Mouse (Mus musculus) forebrain, embryonic 14.5 days (tissue): ENCODE data around the gene Cdkn1b. TPM values are rescaled to one million over a fixed set of nuclear protein-coding genes. Genes with fewer than 3 reads are reported as not detected.

Experiments used
- ATAC-seq: fragments of 200-750 bp; cut with Nextera tagmentation; 2 replicates; pipeline ENCODE4 v1.8.0; 2017; ENCODE audit warnings: mild to moderate bottlenecking, moderate library complexity
- DNase-seq: peaks from one replicate; pipeline ENCODE4 v3.0.0-alpha.2; 2015; ENCODE audit warnings: low spot score
- H3K27ac ChIP-seq: fragments of 300-500 bp; sonication (generic); 2 replicates; pipeline ENCODE4 v1.5.1; 2014; ENCODE audit warnings: low read depth, mild to moderate bottlenecking, control low read depth, low read length, moderate library complexity
- H3K27me3 ChIP-seq: fragments of 300-500 bp; sonication (generic); replicated peaks from 2 replicates; pipeline ENCODE4 v1.6.1; 2014; ENCODE audit warnings: low read length, control low read depth, mixed read lengths; ENCODE audit not compliant: control insufficient read depth, insufficient read depth
- H3K36me3 ChIP-seq: fragments of 300-500 bp; sonication (generic); 2 replicates; pipeline ENCODE4 v1.6.1; 2014; ENCODE audit warnings: low read length, control low read depth; ENCODE audit not compliant: control insufficient read depth, insufficient read depth
- H3K4me1 ChIP-seq: fragments of 300-500 bp; sonication (generic); 2 replicates; pipeline ENCODE4 v1.6.1; 2014; ENCODE audit warnings: antibody characterized with exemption, low read length, control low read depth; ENCODE audit not compliant: control insufficient read depth, insufficient read depth
- H3K4me2 ChIP-seq: fragments of 300-500 bp; sonication (generic); 2 replicates; pipeline ENCODE4 v1.6.1; 2014; ENCODE audit warnings: mild to moderate bottlenecking, control low read depth, low read length
- H3K4me3 ChIP-seq: fragments of 300-500 bp; sonication (generic); 2 replicates; pipeline ENCODE4 v1.5.1; 2014; ENCODE audit warnings: low read depth, low read length, control low read depth
- H3K9ac ChIP-seq: fragments of 300-500 bp; sonication (generic); 2 replicates; pipeline ENCODE4 v1.6.1; 2014; ENCODE audit warnings: mild to moderate bottlenecking, low read length, control low read depth, moderate library complexity
- H3K9me3 ChIP-seq: fragments of 300-500 bp; sonication (generic); replicated peaks from 2 replicates; pipeline ENCODE4 v1.6.1; 2016; ENCODE audit warnings: low read length, control low read depth, mixed read lengths; ENCODE audit not compliant: control insufficient read depth
- WGBS: fragments of 180-500 bp; shearing (Covaris S2); extraction: QIAGEN DNeasy Blood & Tissue Kit; methylation state at CpG from one replicate; pipeline ENCODE4 v1.1.7; 2014; 5-methylcytosine and 5-hydroxymethylcytosine counted together
- polyA plus RNA-seq: library from polyadenylated mRNA; unstranded; fragments of >200 nt; fragmentation: Nextera tagmentation; extraction: Ambion mirVana; gene quantifications from 2 replicates; pipeline ENCODE4 v1.2.1, GENCODE M21; 2014

The Cdkn1b gene
- polyA plus RNA-seq, 1 experiment from 2014 or later: 63.3 TPM

- ATAC-seq (no peak), DNase-seq (peak; percentile 28)
- H3K4me3 ChIP-seq: peak overlapping the region; percentile 53
- peak overlapping the region; percentile 90 for H3K4me2 ChIP-seq
- H3K36me3 ChIP-seq: no peaks in the 10 kb centered on the region
- no peaks in the 10 kb centered on the region for H3K9me3 ChIP-seq
- 65% methylated on average over 7 of the region's 7 CpGs for WGBS
- H3K27me3 ChIP-seq: no peaks in the 10 kb centered on the region
- peak overlapping the region; percentile 87 for H3K9ac ChIP-seq
- H3K4me1 ChIP-seq: peaks cover 13% of the 10 kb centered on the region
- H3K27ac ChIP-seq: no peak overlapping the region
Observed at GRCm38 (mm10) chr6:134930383-134930782, 10.2 kb downstream of the Cdkn1b start.

DNA sequence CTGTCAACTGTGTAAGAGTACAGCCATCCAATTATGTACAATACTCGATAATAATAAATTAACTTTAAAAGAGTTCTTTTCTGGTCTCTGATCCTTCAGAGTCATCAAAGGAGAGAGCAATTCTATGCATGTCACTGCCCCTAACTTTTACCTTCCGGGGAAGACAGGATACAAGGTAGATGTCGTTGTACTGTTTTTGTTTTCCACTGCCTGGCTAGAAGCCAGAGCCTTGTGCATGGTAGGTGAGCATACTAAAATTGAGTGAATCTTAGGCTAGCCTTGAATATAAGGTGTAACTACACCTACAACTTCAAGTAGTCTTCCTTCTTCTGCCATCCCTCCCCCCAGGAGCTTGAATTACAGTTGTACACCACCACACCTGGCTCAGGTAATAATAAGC, 10.9 kb downstream of the Cdkn1b start:
- H3K4me3 ChIP-seq: peak overlapping the region; percentile 53; the same call in 1 of the 2 replicates
- DNase-seq (no peak), ATAC-seq (no peak)
- H3K27ac ChIP-seq: no peak overlapping the region
- no peaks in the 10 kb centered on the region for H3K36me3 ChIP-seq
- 63% methylated on average over 3 of the region's 3 CpGs for WGBS
- H3K4me1 ChIP-seq: peaks cover 13% of the 10 kb centered on the region
- no peak overlapping the region for H3K9ac ChIP-seq
- no peaks in the 10 kb centered on the region for H3K27me3 ChIP-seq
- H3K4me2 ChIP-seq: peak overlapping the region; percentile 90
- no peaks in the 10 kb centered on the region for H3K9me3 ChIP-seq

- Histone ChIP-seq H3K9ac (peak overlapping the region; percentile 42; the same call in 1 of the 2 replicates), H3K4me2 (peak overlapping the region; percentile 30), H3K27me3 (no peaks in the 10 kb centered on the region), H3K9me3 (no peaks in the 10 kb centered on the region), H3K27ac (no peak overlapping the region), H3K4me1 (peaks cover 5% of the 10 kb centered on the region; the same call in 1 of the 2 replicates), H3K36me3 (no peaks in the 10 kb centered on the region), H3K4me3 (no peak overlapping the region)
- ATAC-seq (no peak), DNase-seq (no peak)
- 76% methylated on average over 12 of the region's 12 CpGs for WGBS
Observed at GRCm38 (mm10) chr6:134932486-134933206, 12.4 kb downstream of the Cdkn1b start.

GRCm38 (mm10) chr6:134933207-134933558, 13.0 kb downstream of the Cdkn1b start:
- Histone ChIP-seq H3K36me3 (no peaks in the 10 kb centered on the region), H3K4me1 (peaks cover 3% of the 10 kb centered on the region; the same call in 1 of the 2 replicates), H3K4me3 (no peak overlapping the region), H3K27me3 (no peaks in the 10 kb centered on the region), H3K9ac (no peak overlapping the region), H3K9me3 (no peaks in the 10 kb centered on the region), H3K4me2 (no peak overlapping the region), H3K27ac (no peak overlapping the region)
- no peak for ATAC-seq
- WGBS: 80% methylated on average over 2 of the region's 2 CpGs
- no peak for DNase-seq

GRCm38 (mm10) chr6:134934305-134934704, 14.1 kb downstream of the Cdkn1b start:
- no peaks in the 10 kb centered on the region for H3K36me3 ChIP-seq
- H3K9ac ChIP-seq: no peak overlapping the region
- ATAC-seq (no peak), DNase-seq (no peak)
- WGBS: 92% methylated on average over 5 of the region's 5 CpGs
- no peak overlapping the region for H3K27ac ChIP-seq
- no peaks in the 10 kb centered on the region for H3K27me3 ChIP-seq
- peaks cover 3% of the 10 kb centered on the region; the same call in 1 of the 2 replicates for H3K4me1 ChIP-seq
- no peaks in the 10 kb centered on the region for H3K9me3 ChIP-seq
- no peak overlapping the region for H3K4me2 ChIP-seq
- H3K4me3 ChIP-seq: no peak overlapping the region

GRCm38 (mm10) chr6:134939781-134940180, 19.6 kb downstream of the Cdkn1b start:
- ATAC-seq: no peak
- WGBS: 86% methylated on average over 4 of the region's 4 CpGs

GRCm38 (mm10) chr6:134943759-134944407, 23.7 kb downstream of the Cdkn1b start:
- peaks cover 30% of the 10 kb centered on the region; the same call in 1 of the 2 replicates for H3K36me3 ChIP-seq
- H3K9me3 ChIP-seq: no peaks in the 10 kb centered on the region
- no peaks in the 10 kb centered on the region for H3K27me3 ChIP-seq
- ATAC-seq: no peak
- 87% methylated on average over 13 of the region's 13 CpGs for WGBS
- H3K27ac ChIP-seq: no peak overlapping the region
- DNase-seq: no peak
- no peaks in the 10 kb centered on the region for H3K4me1 ChIP-seq
- H3K4me2 ChIP-seq: no peak overlapping the region
- H3K9ac ChIP-seq: no peak overlapping the region
- H3K4me3 ChIP-seq: no peak overlapping the region

More at GRCm38 (mm10) chr6:134939781-134940180, 19.6 kb downstream of the Cdkn1b start:
- H3K36me3 ChIP-seq: peaks cover 21% of the 10 kb centered on the region; the same call in 1 of the 2 replicates
- no peak overlapping the region for H3K4me3 ChIP-seq
- no peak overlapping the region for H3K27ac ChIP-seq
- H3K4me1 ChIP-seq: no peaks in the 10 kb centered on the region
- H3K4me2 ChIP-seq: no peak overlapping the region
- H3K9ac ChIP-seq: no peak overlapping the region
- H3K9me3 ChIP-seq: no peaks in the 10 kb centered on the region
- H3K27me3 ChIP-seq: no peaks in the 10 kb centered on the region
- no peak for DNase-seq

DNA sequence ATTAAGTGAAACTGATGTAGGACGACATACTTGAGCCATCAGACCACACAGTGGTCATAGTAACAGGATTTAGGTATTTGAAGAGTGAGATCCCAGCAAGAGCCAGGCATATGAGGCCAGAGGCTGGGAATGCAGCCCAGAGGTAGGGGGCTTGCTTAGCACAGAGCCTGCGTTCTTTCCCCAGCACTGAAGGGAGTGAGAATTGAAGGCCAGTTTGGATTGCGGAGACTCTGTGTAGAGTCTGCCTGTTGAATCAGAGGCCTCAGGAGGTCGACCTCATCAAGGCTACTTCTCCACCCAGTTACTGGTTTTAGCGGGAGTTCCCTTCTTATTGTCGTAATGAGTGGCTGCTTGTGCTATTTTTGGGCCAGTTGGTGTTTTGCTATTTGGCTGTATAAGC, 25.9 kb downstream of the Cdkn1b start:
- Histone ChIP-seq H3K9me3 (no peaks in the 10 kb centered on the region), H3K27ac (no peak overlapping the region), H3K36me3 (peaks cover 30% of the 10 kb centered on the region), H3K4me1 (no peaks in the 10 kb centered on the region), H3K27me3 (no peaks in the 10 kb centered on the region), H3K4me3 (no peak overlapping the region), H3K4me2 (no peak overlapping the region), H3K9ac (no peak overlapping the region)
- ATAC-seq (no peak), DNase-seq (no peak)
- 70% methylated on average over 6 of the region's 6 CpGs for WGBS

GRCm38 (mm10) chr6:134946858-134947257, 26.7 kb downstream of the Cdkn1b start:
- Histone ChIP-seq H3K4me1 (no peaks in the 10 kb centered on the region), H3K36me3 (peaks cover 27% of the 10 kb centered on the region), H3K4me2 (no peak overlapping the region), H3K27ac (no peak overlapping the region), H3K4me3 (no peak overlapping the region), H3K9me3 (no peaks in the 10 kb centered on the region), H3K27me3 (no peaks in the 10 kb centered on the region), H3K9ac (no peak overlapping the region)
- ATAC-seq (no peak), DNase-seq (no peak)
- 87% methylated on average over 9 of the region's 9 CpGs for WGBS
